Mouse (Mus musculus) bone marrow macrophage, adult 2 months (primary cell): Measurements from ENCODE around the gene Gid4.

Experiments
- CTCF ChIP-seq: IDR thresholded peaks from 2 replicates; pipeline ENCODE4 v1.5.1; 2012; ENCODE audit warnings: low read depth, mild to moderate bottlenecking, low read length, moderate library complexity
- POLR2A ChIP-seq: IDR thresholded peaks from 2 replicates; pipeline ENCODE4 v1.6.1; 2012; ENCODE audit warnings: mild to moderate bottlenecking, low read depth, low read length, borderline replicate concordance

GRCm38 (mm10) chr11:60454080-60454744 lies 37.3 kb downstream of the Gid4 start, which contains the start of gene Drg2:
- TF ChIP-seq POLR2A = no peak
- no peak for TF ChIP-seq CTCF
